Mouse (Mus musculus): ENCODE data around the gene St8sia1. TPM values are rescaled to one million over a fixed set of nuclear protein-coding genes. Genes with fewer than 3 reads are reported as not detected.

Gene St8sia1
- not detected for polyA plus RNA-seq (2014; fragmentation: Illumina TruSeq; extraction: RNeasy Lipid Tissue Mini Kit (QIAGEN cat#74804); ENCODE audit: low read depth, low replicate concordance)

GRCm38 (mm10) chr6:142964076-142964530 lies at the start of gene St8sia1:
St8sia1 (minus strand) TSS chr6:142964452.

GRCm38 (mm10) chr6:142804402-142804801 lies 159.8 kb downstream of the St8sia1 start, which contains the start of gene Sult6b2:
Sult6b2 (minus strand) TSS chr6:142804502.

Other genes with a start within 250 kb of the St8sia1 start
- 66.9 TPM for gene Cmas, start 207.8 kb downstream of the St8sia1 start, polyA plus RNA-seq (2014; fragmentation: Illumina TruSeq; extraction: RNeasy Lipid Tissue Mini Kit (QIAGEN cat#74804); ENCODE audit: low read depth, low replicate concordance)
- not detected for gene Sult6b2, start 159.9 kb downstream of the St8sia1 start, polyA plus RNA-seq (2014; fragmentation: Illumina TruSeq; extraction: RNeasy Lipid Tissue Mini Kit (QIAGEN cat#74804); ENCODE audit: low read depth, low replicate concordance)
- gene C2cd5, start 135.7 kb upstream of the St8sia1 start, polyA plus RNA-seq (2014; fragmentation: Illumina TruSeq; extraction: RNeasy Lipid Tissue Mini Kit (QIAGEN cat#74804); ENCODE audit: low read depth, low replicate concordance): 4.4 TPM
- gene Etnk1, start 202.8 kb upstream of the St8sia1 start, polyA plus RNA-seq (2014; fragmentation: Illumina TruSeq; extraction: RNeasy Lipid Tissue Mini Kit (QIAGEN cat#74804); ENCODE audit: low read depth, low replicate concordance): 47.1 TPM